Mouse (Mus musculus): ENCODE data around the gene Pfn3.
A peak's percentile ranks its signal among the peaks of the same experiment; 100 is the strongest.
"Not testable (repeated sequence)": the region's sequence is repeated elsewhere in the genome, so short reads cannot be mapped to it uniquely, and the experiment has no call there.

Gene Pfn3

DNA sequence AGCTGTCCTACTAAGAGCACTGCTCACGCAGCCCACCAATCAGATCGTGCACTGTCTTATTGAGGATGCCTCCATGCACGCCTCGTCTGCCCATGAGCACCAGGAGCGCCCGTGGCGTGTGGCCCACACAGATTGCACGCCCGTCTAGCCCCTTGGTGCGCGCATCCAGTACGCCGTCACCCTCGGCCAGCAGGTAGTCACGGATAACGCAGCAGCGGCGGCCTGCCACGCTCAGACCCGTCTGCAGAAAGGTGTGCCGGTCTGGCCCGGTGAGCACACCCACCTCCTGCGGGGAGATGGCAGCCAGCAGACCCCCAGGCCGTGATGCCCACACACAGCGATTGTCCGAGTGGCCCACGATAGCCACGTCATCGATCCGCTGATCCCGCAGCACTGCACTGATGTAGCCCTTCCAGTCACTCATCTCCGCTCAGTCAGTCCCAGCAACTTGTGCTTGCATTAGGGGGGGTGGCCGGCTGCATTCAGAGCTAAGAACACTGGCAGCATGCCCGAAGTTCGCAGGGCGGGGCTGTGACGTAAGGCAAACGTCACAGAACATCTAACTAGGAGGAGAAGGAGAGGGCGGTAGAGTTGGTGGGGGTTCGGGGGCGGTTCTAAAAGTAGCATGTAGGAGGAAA lies at the start of gene Pfn3:
Gene Pfn3 (minus strand): TSS at position 490 of the 638 bp plus-strand sequence.
- DNase-seq = no peak

DNA sequence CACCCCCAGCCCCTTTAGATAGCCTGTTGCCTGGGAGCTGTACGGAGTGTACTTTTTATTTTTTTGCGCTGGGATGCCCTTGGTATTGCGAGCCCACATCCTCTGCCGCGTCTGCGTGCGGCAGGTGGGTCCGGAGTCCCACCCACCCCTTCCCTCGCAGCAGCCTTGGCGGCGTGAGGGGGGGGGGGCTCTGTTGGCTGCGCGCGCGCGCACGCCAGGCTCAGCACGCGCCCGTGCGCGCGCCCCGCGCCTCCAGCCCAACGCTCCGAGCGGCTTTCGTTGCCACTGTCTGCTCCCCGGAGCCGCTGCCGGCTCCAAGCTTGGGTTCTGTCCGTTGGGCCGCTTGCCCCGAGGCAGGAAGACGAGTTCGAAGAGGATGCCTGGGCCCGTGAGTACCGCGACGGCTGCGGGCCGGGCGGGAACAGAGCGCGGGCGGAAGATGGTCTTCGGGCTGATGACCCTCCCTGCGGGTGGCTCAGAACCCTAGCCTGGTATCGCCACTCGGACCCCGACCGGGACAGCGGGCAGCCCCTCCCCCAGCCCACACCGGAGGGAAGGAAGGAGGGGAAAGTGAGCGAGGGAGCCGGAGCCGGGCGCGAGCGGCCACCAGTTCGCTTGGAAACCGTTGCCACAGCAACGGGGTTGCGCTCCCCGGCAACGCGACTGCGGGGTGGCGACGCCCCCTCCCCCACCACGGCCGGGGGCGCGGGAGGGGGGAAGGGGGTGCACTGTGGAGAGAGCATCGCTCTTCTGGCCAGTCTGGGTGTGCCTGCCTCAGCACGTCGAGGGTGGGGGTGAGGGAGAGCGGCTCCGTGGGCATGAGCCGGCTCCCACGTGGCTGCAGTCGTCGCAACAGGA lies 49.2 kb upstream of the Pfn3 start, which contains the start of gene Prr7:
Gene Prr7 (plus strand): TSS at position 241 of the 858 bp plus-strand sequence.
- DNase-seq = peak; percentile 55 to 63

- DNase-seq = peak in 1 of 2 experiments; percentile 52
Observed at GRCm38 (mm10) chr13:55463399-55464026, 48.5 kb upstream of the Pfn3 start.

GRCm38 (mm10) chr13:55462965-55463364 lies 47.9 kb upstream of the Pfn3 start:
- no peak for DNase-seq

DNA sequence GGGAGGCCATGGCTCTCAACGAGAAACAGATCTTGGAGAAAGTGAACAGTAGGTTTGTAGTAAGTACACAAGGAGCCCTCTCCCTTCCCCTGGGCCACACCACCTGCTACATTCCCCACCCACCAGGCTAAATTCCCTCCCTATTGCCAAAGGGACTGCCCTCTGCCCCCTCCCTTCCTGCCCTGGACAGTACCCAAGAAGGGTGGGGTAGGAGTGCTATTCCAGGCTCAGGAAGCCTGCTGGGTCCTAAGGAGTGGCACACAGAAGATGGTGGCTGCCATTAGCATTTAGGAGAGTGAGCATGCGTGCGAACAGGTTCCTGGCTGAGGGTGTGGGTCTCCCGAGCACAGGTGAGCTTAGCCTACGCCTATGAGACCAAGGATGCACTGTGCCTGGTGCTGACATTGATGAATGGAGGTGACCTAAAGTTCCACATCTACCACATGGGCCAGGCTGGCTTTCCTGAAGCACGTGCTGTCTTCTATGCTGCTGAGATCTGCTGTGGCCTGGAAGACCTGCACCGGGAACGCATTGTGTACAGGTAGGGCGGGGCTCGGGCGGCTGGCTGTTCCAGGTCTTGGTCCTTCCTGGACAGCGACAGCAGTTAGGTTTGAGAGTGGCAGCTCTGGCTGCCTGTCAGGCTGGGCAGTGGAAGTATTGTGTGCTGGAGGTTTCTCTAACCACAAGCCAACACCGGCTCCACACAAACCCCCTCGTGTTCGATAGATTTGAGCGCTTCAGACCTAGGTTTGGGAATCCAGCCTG lies 36.9 kb upstream of the Pfn3 start:
- no peak for DNase-seq

GRCm38 (mm10) chr13:55451296-55451695 lies 36.3 kb upstream of the Pfn3 start:
- no peak for DNase-seq

DNA sequence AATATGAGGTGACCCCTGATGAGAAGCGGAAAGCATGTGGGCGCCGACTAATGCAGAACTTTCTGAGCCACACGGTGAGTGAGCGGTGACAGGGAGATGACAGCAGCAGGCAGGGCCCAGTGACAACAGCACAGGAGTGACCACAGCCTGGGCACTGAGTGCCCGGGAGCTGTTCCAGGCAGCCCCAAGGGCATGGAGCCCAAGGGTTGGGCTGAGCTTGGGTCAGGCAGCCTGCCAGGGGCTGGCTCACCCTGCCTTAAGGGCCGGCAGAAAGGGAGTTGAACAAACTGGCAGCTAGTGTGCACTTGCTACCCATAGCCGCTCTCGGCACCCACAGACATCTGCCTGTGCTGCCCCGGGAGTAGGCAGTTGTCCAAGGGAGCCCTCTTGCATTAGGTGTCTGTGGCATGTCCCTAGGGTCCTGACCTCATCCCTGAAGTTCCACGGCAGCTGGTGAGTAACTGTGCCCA lies 35.5 kb upstream of the Pfn3 start:
- no peak for DNase-seq

- peak; percentile 76 to 77 for DNase-seq
Observed at GRCm38 (mm10) chr13:55449679-55450441, 34.8 kb upstream of the Pfn3 start.

GRCm38 (mm10) chr13:55449205-55449604 lies 34.2 kb upstream of the Pfn3 start:
- no peak for DNase-seq

DNA sequence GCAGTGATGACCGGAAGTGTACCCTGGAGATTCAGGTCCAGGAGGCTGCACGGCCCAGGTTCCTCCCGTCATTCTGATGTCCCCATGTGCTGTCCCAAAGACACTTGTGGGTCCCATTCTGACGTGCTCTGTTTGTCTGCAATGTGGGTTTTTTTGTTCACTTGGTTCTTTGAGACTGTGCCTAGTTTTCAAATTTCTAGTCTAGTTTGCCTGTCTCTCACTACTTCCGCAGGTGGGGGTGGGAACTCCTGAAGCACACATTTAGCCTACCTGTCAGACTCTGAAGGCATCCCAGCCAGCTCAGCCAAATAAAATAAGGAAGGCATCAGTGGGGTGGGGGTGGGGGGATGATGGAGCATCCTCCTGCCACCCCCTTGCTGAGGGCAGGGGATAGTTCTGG lies 33.1 kb upstream of the Pfn3 start:
- DNase-seq = no peak

DNA sequence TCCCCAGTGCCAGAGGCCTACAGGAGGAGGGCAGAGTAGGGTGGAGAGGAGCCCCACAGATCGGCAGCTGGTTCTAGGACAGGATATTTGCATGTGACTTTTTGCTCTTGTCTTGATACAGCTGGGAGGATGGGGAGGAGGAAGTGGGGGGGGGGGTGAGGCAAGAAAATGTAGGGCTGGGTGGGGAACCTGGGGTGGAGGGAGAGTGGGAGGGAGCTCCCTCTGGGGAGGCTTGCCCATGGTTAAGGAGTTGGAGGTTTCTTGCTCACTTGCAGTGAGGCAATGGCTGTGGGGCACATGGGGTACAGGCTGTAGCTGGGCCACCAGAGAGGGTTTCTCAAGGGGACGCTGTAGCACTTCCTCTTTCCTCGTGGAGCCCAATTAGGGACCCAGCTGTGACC lies 32.5 kb upstream of the Pfn3 start:
- peak; percentile 62 to 68 for DNase-seq

GRCm38 (mm10) chr13:55446483-55447105 lies 31.6 kb upstream of the Pfn3 start:
- no peak for DNase-seq

DNA sequence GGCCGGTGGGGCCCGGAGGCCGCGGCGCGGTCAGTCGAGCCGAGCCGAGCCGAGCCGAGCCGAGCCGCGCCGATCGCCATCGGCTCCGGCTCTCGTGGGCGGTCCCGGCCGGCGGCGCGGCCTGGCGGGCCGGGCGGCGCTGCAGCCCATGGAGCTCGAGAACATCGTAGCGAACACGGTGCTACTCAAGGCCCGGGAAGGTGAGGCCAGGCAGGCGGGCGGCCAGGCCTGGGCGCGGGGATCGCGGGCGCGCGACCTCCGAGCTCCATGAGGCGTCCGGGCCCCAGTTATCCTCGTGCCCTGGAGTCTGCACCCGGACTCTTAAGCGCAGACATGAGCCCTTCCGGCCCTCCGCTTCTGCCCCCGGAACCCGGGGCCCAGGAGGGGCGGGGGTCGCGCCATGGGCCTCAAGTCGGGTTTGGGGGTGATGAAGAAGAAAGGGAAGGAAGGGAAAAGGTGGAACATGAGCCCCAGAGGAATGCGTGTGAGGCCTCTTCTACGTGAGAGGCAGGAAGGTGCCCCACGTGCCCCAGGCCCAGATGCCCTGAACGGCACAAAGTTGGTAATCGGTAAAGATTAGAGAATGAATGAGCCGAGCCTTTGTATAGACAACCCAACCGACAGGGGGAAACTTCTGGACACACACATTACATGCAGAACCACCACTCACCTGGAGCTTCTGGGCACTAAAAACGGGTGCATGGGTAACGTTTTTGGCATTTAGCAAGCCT lies 30.5 kb upstream of the Pfn3 start:
- peak; percentile 43 to 59 for DNase-seq

DNA sequence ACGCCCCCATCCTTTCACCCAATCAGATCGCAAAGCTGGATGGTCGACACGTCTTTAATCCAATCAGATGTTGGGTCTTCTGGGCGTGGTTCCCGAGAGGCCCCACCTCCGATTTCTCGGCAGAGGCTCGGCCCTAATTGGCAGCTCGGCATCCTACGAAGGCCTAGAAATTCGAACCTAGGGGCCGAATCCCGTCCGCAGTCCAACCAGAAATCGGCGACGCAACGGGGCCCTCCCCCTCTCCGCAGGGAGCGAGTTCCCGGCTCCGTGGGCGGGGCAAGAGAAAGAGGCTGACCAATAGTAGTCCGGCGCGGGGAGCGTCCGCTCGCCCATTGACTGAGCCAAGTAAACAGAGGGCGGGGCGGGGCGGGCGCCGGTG lies 29.9 kb upstream of the Pfn3 start, which contains the start of gene Grk6:
Gene Grk6 (plus strand): TSS at position 136 of the 379 bp plus-strand sequence.
- DNase-seq = peak; percentile 96 to 99

GRCm38 (mm10) chr13:55444286-55444936 lies 29.4 kb upstream of the Pfn3 start:
- DNase-seq = peak in 1 of 2 experiments; percentile 88

DNA sequence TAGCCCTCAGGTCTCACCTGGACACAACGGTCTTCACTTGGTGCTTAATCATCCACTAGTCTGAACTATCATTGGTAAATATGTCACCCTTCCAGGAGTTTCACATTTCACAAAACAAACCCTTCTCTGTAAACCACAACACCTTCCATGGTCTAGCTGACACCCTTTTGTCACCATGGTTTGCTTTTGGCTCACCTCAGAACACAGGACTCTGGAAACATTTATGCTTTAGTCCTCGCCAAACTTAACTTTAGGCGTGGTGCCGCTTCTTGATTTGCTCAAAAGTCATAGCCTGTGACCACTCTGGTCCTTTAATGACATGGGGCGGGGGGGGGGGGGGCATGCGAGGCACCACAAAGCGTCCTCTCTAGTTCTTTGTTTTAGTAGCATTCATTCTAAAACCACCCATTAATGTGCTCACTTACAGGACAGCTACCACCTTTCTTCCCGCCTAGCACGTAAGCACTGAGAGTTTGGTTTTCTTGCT lies 28.8 kb upstream of the Pfn3 start:
- DNase-seq = no peak

DNA sequence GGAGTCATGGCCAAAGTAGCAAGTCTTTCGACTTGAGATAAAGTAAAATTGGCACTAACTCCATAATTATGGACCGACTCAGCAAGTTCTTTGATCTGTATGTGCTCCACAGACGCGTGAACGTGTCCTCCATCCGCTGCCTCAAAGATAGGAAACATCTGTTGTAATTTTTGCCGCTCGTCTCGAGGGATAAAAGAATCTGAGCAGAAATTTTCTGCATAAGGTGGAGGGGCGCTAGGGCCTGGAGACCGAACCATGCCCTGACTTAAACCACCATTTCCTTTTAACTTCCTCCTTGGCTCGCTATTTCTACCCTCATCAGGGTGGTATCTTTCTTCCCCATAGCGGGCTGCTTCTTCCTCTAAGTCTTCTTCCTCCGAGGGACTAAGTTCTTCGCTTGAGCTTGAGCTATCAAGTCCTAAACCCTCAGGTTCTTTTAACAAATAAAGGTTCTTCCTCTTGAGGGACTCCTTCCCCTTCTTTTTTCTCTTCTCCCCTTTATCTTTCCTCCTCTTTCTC lies 22.1 kb upstream of the Pfn3 start:
- not testable (repeated sequence) for DNase-seq

GRCm38 (mm10) chr13:55431889-55432685 lies 17.1 kb upstream of the Pfn3 start:
- DNase-seq = no peak

DNA sequence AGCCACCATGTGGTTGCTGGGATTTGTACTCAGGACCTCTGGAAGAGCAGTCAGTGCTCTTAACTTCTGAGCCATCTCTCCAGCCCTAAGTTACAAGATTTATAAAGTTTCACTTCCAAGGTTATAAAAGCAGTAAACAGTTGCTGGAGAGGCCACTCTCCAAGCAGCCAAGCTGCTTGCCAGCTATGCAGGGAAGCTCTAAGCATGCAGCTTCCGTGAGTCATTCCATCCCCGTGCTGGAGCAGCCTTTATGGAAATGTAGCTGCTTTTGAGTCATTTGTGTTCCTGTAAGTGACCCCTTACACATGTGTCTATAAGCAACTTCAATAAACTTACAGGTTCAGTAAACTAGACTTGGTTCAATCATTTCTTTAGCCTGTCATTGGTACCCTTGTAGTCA lies 15.5 kb upstream of the Pfn3 start:
- DNase-seq = no peak
